Mouse (Mus musculus) cerebellum, adult 8-10 months (tissue): ENCODE results near the gene Adcy6.

ENCODE experiments used
- DNase-seq: peaks from one replicate; pipeline ENCODE4 v3.0.0; 2022

The Adcy6 gene

GRCm38 (mm10) chr15:98552758-98553157 is 57.1 kb downstream of the Adcy6 start:
- DNase-seq: no peak

- no peak for DNase-seq
Observed at GRCm38 (mm10) chr15:98546843-98547242, 63.0 kb downstream of the Adcy6 start.

- DNase-seq: no peak
Observed at GRCm38 (mm10) chr15:98545151-98545550, 64.7 kb downstream of the Adcy6 start.

GRCm38 (mm10) chr15:98543341-98543740 is 66.5 kb downstream of the Adcy6 start:
- no peak for DNase-seq

GRCm38 (mm10) chr15:98541064-98541463 is 68.8 kb downstream of the Adcy6 start:
- no peak for DNase-seq
